Mouse (Mus musculus): ENCODE measurements around the gene Hacl1.

GRCm38 (mm10) chr14:31559216-31559615 is 81.9 kb downstream of the Hacl1 start:
- TF ChIP-seq POLR2A (IDR thresholded peaks at IDR 0.05; ENCODE audit: low read depth, low read length) (no peak), CTCF (conservative IDR thresholded peaks at IDR 0.05; ENCODE audit: insufficient read depth, insufficient read length, low read depth, low read length) (no peak)

Measured in kidney, adult 2 months (tissue).